Mouse (Mus musculus) midbrain, embryonic 12.5 days (tissue): ENCODE measurements around the gene Zfp692. TPM values are rescaled to one million over a fixed set of nuclear protein-coding genes. Genes with fewer than 3 reads are reported as not detected.

ENCODE experiments used
- ATAC-seq: fragments of 200-750 bp; cut with Nextera tagmentation; 2 replicates; pipeline ENCODE4 v1.8.0; 2017; ENCODE audit warnings: low read depth, moderate TSS enrichment, moderate library complexity; ENCODE audit not compliant: low FRiP score
- H3K27ac ChIP-seq: fragments of 300-500 bp; sonication (generic); replicated peaks from 2 replicates; pipeline ENCODE4 v1.5.1; 2016; ENCODE audit warnings: mild to moderate bottlenecking
- H3K27me3 ChIP-seq: fragments of 300-500 bp; sonication (generic); 2 replicates; pipeline ENCODE4 v1.6.1; 2016; ENCODE audit warnings: mild to moderate bottlenecking
- H3K36me3 ChIP-seq: fragments of 300-500 bp; sonication (generic); 2 replicates; pipeline ENCODE4 v1.6.1; 2016
- H3K4me1 ChIP-seq: fragments of 300-500 bp; sonication (generic); 2 replicates; pipeline ENCODE4 v1.6.1; 2016
- H3K4me2 ChIP-seq: fragments of 300-500 bp; sonication (generic); replicated peaks from 2 replicates; pipeline ENCODE4 v1.6.1; 2016; ENCODE audit warnings: mild to moderate bottlenecking, moderate library complexity
- H3K4me3 ChIP-seq: fragments of 300-500 bp; sonication (generic); 2 replicates; pipeline ENCODE4 v1.5.1; 2016; ENCODE audit warnings: mild to moderate bottlenecking
- H3K9ac ChIP-seq: fragments of 300-500 bp; sonication (generic); replicated peaks from 2 replicates; pipeline ENCODE4 v1.6.1; 2016; ENCODE audit warnings: mild to moderate bottlenecking, moderate library complexity
- H3K9me3 ChIP-seq: fragments of 300-500 bp; sonication (generic); 2 replicates; pipeline ENCODE4 v1.6.1; 2016; ENCODE audit warnings: mild to moderate bottlenecking
- WGBS: fragments of 180-500 bp; shearing (Covaris S2); methylation state at CpG from one replicate; pipeline ENCODE4 v1.1.7; 2016; 5-methylcytosine and 5-hydroxymethylcytosine counted together
- polyA plus RNA-seq: library from polyadenylated mRNA; unstranded; fragments of >200 nt; fragmentation: Nextera tagmentation; extraction: Ambion mirVana; gene quantifications from 2 replicates; pipeline ENCODE4 v1.2.1, GENCODE M21; 2016

Gene Zfp692
- polyA plus RNA-seq, 1 experiment from 2014 or later = 26.4 TPM

GRCm38 (mm10) chr11:58314069-58314468 is 7.2 kb downstream of the Zfp692 start:
- H3K9me3 ChIP-seq = no peaks in the 10 kb centered on the region
- H3K27me3 ChIP-seq = peaks cover 4% of the 10 kb centered on the region; the same call in 1 of the 2 replicates
- no peak overlapping the region for H3K4me2 ChIP-seq
- H3K4me1 ChIP-seq = no peaks in the 10 kb centered on the region
- no peak for ATAC-seq
- no peak overlapping the region for H3K4me3 ChIP-seq
- no peak overlapping the region for H3K27ac ChIP-seq
- 88% methylated on average over 6 of the region's 6 CpGs for WGBS
- H3K9ac ChIP-seq = no peak overlapping the region
- H3K36me3 ChIP-seq = peaks cover 36% of the 10 kb centered on the region

GRCm38 (mm10) chr11:58315536-58316168 is 8.8 kb downstream of the Zfp692 start:
- H3K9me3 ChIP-seq = no peaks in the 10 kb centered on the region
- no peak overlapping the region for H3K27ac ChIP-seq
- H3K36me3 ChIP-seq = peaks cover 39% of the 10 kb centered on the region
- H3K4me3 ChIP-seq = no peak overlapping the region
- H3K27me3 ChIP-seq = peaks cover 4% of the 10 kb centered on the region; the same call in 1 of the 2 replicates
- 92% methylated on average over 5 of the region's 5 CpGs for WGBS
- no peak for ATAC-seq
- no peak overlapping the region for H3K9ac ChIP-seq
- H3K4me1 ChIP-seq = no peaks in the 10 kb centered on the region
- H3K4me2 ChIP-seq = no peak overlapping the region

- Histone ChIP-seq H3K27me3 (peaks cover 4% of the 10 kb centered on the region; the same call in 1 of the 2 replicates), H3K9me3 (no peaks in the 10 kb centered on the region), H3K27ac (no peak overlapping the region), H3K4me2 (no peak overlapping the region), H3K4me1 (no peaks in the 10 kb centered on the region), H3K4me3 (no peak overlapping the region), H3K36me3 (peaks cover 35% of the 10 kb centered on the region), H3K9ac (no peak overlapping the region)
- ATAC-seq = no peak
- 87% methylated on average over 17 of the region's 17 CpGs for WGBS
Observed at GRCm38 (mm10) chr11:58316344-58316743, 9.5 kb downstream of the Zfp692 start.

DNA sequence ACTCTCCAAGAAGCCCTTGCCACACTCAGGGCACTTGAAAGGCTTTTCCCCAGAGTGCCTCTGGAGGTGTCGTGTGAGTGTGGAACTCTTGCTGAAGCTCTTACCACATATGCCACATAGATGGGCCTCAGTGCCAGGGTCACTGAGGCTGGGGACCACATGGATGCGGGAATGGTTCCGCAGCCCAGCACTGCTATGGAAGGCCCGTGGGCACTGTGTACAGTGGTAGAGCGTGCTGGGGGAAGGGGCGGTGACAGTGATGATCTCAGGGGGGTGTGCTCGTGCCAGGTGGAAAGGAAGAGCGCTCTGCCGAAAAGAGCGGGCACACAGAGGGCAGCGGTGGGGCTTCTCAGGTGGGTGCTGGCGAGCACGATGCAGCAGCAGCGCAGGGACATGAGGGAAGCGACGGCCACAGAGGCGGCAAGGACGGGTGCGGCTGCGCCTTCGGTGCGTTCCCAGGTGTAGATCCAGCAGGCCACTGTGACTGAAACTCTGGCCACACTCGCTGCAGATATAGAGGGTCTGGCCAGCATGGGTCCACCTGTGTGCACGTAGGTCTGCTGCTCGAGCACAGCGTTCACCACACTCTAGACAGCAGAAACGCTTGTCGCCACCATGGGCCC is 10.0 kb downstream of the Zfp692 start:
- H3K4me1 ChIP-seq = peaks cover 3% of the 10 kb centered on the region; the same call in 1 of the 2 replicates
- peaks cover 4% of the 10 kb centered on the region; the same call in 1 of the 2 replicates for H3K27me3 ChIP-seq
- H3K4me2 ChIP-seq = no peak overlapping the region
- peaks cover 30% of the 10 kb centered on the region for H3K36me3 ChIP-seq
- 0 out of 2 replicates have a peak, but pooled peaks have one; percentile 12 for ATAC-seq
- H3K9ac ChIP-seq = no peak overlapping the region
- no peak overlapping the region for H3K27ac ChIP-seq
- WGBS = 68% methylated on average over 28 of the region's 28 CpGs
- H3K9me3 ChIP-seq = no peaks in the 10 kb centered on the region
- no peak overlapping the region for H3K4me3 ChIP-seq

DNA sequence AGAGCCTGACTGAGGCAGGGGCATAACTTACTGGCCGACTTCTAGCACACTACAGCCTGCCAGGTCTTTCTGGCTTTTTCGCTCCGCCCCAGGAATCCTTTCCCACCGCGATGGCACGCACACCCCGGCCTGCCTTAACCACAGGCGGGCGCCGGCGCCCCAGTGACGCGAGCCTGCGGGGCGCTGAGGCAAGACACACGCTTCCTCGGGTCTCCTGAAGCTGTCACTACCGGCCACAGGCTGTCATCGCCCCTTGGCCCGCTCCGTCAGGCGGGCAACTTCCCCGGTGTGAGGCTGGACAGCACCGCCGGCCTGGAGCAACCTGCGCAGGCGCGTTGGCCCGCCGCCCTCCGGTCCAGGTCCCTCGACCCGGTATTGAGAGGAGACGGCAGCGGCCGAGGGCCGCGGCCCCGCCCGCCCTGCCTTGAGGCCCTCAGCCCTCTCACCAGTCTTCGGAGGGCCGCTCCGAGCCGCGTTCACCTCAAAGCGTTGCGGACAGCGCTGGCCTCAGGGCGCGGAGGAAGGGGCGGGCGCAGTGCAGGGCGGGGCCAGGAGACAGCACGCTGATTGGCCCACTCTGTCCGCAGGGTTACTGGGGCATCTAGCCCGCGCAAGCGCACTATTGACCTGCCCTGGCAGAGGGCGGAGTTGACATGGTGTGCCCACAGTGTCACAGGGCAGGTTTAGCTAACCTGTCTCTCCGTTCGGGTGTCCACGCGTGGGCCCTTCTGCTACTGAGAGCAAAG is 16.1 kb downstream of the Zfp692 start:
- Histone ChIP-seq H3K36me3 (peaks cover 23% of the 10 kb centered on the region), H3K4me1 (peaks cover 18% of the 10 kb centered on the region), H3K9me3 (no peaks in the 10 kb centered on the region), H3K27ac (peak overlapping the region; percentile 96), H3K4me3 (peak overlapping the region; percentile 79), H3K27me3 (no peaks in the 10 kb centered on the region), H3K4me2 (peak overlapping the region; percentile 87), H3K9ac (peak overlapping the region; percentile 87)
- peak; percentile 99 for ATAC-seq
- 1% methylated on average over 63 of the region's 63 CpGs for WGBS

DNA sequence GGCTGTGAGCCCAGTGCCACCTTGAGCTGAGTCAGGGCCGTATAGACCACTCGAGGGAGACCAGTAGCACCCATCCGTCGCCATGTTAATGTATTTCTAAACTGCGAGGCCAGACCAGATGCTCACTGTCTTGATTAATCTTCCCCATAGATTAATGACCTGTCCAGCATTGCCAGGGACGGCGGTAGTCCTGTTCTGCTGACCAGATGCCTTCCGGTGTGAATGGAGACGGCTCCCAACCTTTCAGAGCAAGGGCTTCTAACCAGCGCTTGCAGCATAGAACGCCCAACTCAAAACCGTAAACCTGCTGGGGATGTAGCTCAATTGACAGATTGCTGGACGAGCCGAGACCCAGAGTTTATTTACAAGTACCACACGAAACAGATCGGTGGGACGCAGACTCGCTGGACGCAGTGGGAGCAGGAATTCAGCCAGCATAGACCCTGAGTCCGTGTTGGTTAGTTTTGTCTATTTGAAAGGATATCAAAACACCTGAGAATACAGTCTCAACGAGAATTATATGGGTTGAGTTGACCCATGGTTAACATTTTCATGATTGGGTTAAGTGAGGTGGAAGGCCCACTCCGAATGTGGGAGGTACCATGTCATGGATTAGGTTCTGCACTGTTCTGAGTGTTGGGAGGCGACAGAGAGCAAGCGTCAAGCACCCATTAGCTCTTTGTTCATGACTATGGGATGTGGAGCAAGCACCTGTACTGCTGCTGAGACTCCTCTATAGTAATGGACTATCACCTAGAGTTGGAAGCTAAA is 16.9 kb downstream of the Zfp692 start:
- H3K4me3 ChIP-seq = peak overlapping the region; percentile 79
- ATAC-seq = no peak; the same call in 1 of the 2 replicates
- H3K36me3 ChIP-seq = peaks cover 20% of the 10 kb centered on the region
- peak overlapping the region; percentile 96 for H3K27ac ChIP-seq
- no peaks in the 10 kb centered on the region for H3K9me3 ChIP-seq
- peak overlapping the region; percentile 87 for H3K9ac ChIP-seq
- H3K4me1 ChIP-seq = peaks cover 18% of the 10 kb centered on the region
- H3K4me2 ChIP-seq = peak overlapping the region; percentile 87
- WGBS = 16% methylated on average over 24 of the region's 24 CpGs
- H3K27me3 ChIP-seq = no peaks in the 10 kb centered on the region

- H3K4me2 ChIP-seq = no peak overlapping the region
- 88% methylated on average over 3 of the region's 3 CpGs for WGBS
- no peak overlapping the region for H3K4me3 ChIP-seq
- H3K4me1 ChIP-seq = peaks cover 26% of the 10 kb centered on the region
- H3K27ac ChIP-seq = no peak overlapping the region
- peaks cover 14% of the 10 kb centered on the region for H3K36me3 ChIP-seq
- no peak for ATAC-seq
- H3K27me3 ChIP-seq = no peaks in the 10 kb centered on the region
- no peak overlapping the region for H3K9ac ChIP-seq
- no peaks in the 10 kb centered on the region for H3K9me3 ChIP-seq
Observed at GRCm38 (mm10) chr11:58324614-58325229, 17.9 kb downstream of the Zfp692 start.

GRCm38 (mm10) chr11:58326781-58327180 is 19.9 kb downstream of the Zfp692 start:
- Histone ChIP-seq H3K4me1 (peaks cover 32% of the 10 kb centered on the region), H3K9ac (no peak overlapping the region), H3K27me3 (no peaks in the 10 kb centered on the region), H3K27ac (no peak overlapping the region), H3K4me2 (no peak overlapping the region), H3K36me3 (peaks cover 14% of the 10 kb centered on the region), H3K9me3 (no peaks in the 10 kb centered on the region), H3K4me3 (no peak overlapping the region)
- no peak for ATAC-seq
- WGBS = 94% methylated on average over 3 of the region's 3 CpGs

GRCm38 (mm10) chr11:58329906-58330275 is 23.0 kb downstream of the Zfp692 start:
- peak overlapping the region; percentile 20; the same call in 1 of the 2 replicates for H3K27ac ChIP-seq
- no peaks in the 10 kb centered on the region for H3K9me3 ChIP-seq
- no peaks in the 10 kb centered on the region for H3K27me3 ChIP-seq
- ATAC-seq = peak; percentile 48
- H3K36me3 ChIP-seq = peaks cover 40% of the 10 kb centered on the region
- H3K4me2 ChIP-seq = peak overlapping the region; percentile 98
- H3K9ac ChIP-seq = peak overlapping the region; percentile 87
- peak overlapping the region; percentile 89 for H3K4me3 ChIP-seq
- under 1% methylated on average over 20 of the region's 21 CpGs for WGBS
- H3K4me1 ChIP-seq = peaks cover 33% of the 10 kb centered on the region

- Histone ChIP-seq H3K4me2 (peak within 1 kb of the TSS; percentile 98), H3K4me1 (peaks cover 33% of the 10 kb centered on the region), H3K27me3 (no peaks in the 10 kb centered on the region), H3K9me3 (no peaks in the 10 kb centered on the region), H3K4me3 (peak within 1 kb of the TSS; percentile 89), H3K27ac (peak within 1 kb of the TSS; percentile 67), H3K9ac (peak within 1 kb of the TSS; percentile 87), H3K36me3 (peaks cover 42% of the 10 kb centered on the region)
- ATAC-seq = peak; percentile 93
- under 1% methylated on average over 52 of the region's 52 CpGs for WGBS
Observed at GRCm38 (mm10) chr11:58330276-58331148, 23.6 kb downstream of the Zfp692 start, which contains the start of the genes Zfp672 and Sh3bp5l. Gene Zfp672, minus strand, starts transcription at chr11:58330339. Gene Sh3bp5l, plus strand, starts transcription at chr11:58330724.
